Mouse (Mus musculus): Measurements from ENCODE around the gene Hdac7. TPM values are rescaled to one million over a fixed set of nuclear protein-coding genes. Genes with fewer than 3 reads are reported as not detected.

The Hdac7 gene
- total and polyA plus RNA-seq, 2 experiments from 2014 or later, result 21.6 to 29.4 TPM

- DNase-seq (no peak), ATAC-seq (no peak)
- Histone ChIP-seq H3K36me3 (ENCODE audit: insufficient read depth) (no peaks in the 10 kb centered on the region), H3K4me3 (ENCODE audit: low read depth, low read length) (no peak overlapping the region), H3K4me1 (ENCODE audit: insufficient read depth) (no peaks in the 10 kb centered on the region), H3K9me3 (ENCODE audit: low read length) (no peaks in the 10 kb centered on the region), H3K27ac (ENCODE audit: low read depth, low read length) (no peak overlapping the region), H3K4me2 (ENCODE audit: low read depth) (no peak overlapping the region), H3K9ac (no peak overlapping the region), H3K27me3 (ENCODE audit: insufficient read depth, low read length) (no peaks in the 10 kb centered on the region)
- 69% methylated on average over 4 of the region's 4 CpGs for WGBS
- no peak for TF ChIP-seq CTCF (IDR thresholded peaks at IDR 0.05; ENCODE audit: low read depth)
Measured at GRCm38 (mm10) chr15:97839473-97839872, 4.8 kb downstream of the Hdac7 start.

GRCm38 (mm10) chr15:97839012-97839411 lies 5.3 kb downstream of the Hdac7 start:
- no peaks in the 10 kb centered on the region for H3K36me3 ChIP-seq (ENCODE audit: insufficient read depth)
- no peak overlapping the region for H3K9ac ChIP-seq
- no peak for TF ChIP-seq CTCF (IDR thresholded peaks at IDR 0.05; ENCODE audit: low read depth)
- no peak overlapping the region for H3K27ac ChIP-seq (ENCODE audit: low read depth, low read length)
- no peaks in the 10 kb centered on the region for H3K9me3 ChIP-seq (ENCODE audit: low read length)
- H3K4me2 ChIP-seq (ENCODE audit: low read depth), result no peak overlapping the region
- H3K4me3 ChIP-seq (ENCODE audit: low read depth, low read length), result no peak overlapping the region
- no peaks in the 10 kb centered on the region for H3K27me3 ChIP-seq (ENCODE audit: insufficient read depth, low read length)
- no peak for DNase-seq
- H3K4me1 ChIP-seq (ENCODE audit: insufficient read depth), result no peaks in the 10 kb centered on the region
- ATAC-seq, result no peak
- 98% methylated on average over 2 of the region's 2 CpGs for WGBS

GRCm38 (mm10) chr15:97838395-97838794 lies 5.9 kb downstream of the Hdac7 start:
- Histone ChIP-seq H3K4me1 (ENCODE audit: insufficient read depth) (no peaks in the 10 kb centered on the region), H3K27ac (ENCODE audit: low read depth, low read length) (no peak overlapping the region), H3K9me3 (ENCODE audit: low read length) (no peaks in the 10 kb centered on the region), H3K4me2 (ENCODE audit: low read depth) (no peak overlapping the region), H3K4me3 (ENCODE audit: low read depth, low read length) (no peak overlapping the region), H3K9ac (no peak overlapping the region), H3K36me3 (ENCODE audit: insufficient read depth) (no peaks in the 10 kb centered on the region), H3K27me3 (ENCODE audit: insufficient read depth, low read length) (no peaks in the 10 kb centered on the region)
- 70% methylated on average over 4 of the region's 4 CpGs for WGBS
- TF ChIP-seq CTCF (IDR thresholded peaks at IDR 0.05; ENCODE audit: low read depth), result no peak
- no peak for DNase-seq
- no peak for ATAC-seq

- ATAC-seq (peak; percentile 18; the same call in 1 of the 2 replicates), DNase-seq (no peak)
Measured at GRCm38 (mm10) chr15:97837491-97838061, 6.7 kb downstream of the Hdac7 start.

GRCm38 (mm10) chr15:97836894-97837247 lies 7.4 kb downstream of the Hdac7 start:
- Histone ChIP-seq H3K9me3 (ENCODE audit: low read length) (no peaks in the 10 kb centered on the region), H3K27me3 (ENCODE audit: insufficient read depth, low read length) (no peaks in the 10 kb centered on the region), H3K9ac (no peak overlapping the region), H3K4me2 (ENCODE audit: low read depth) (no peak overlapping the region), H3K4me3 (ENCODE audit: low read depth, low read length) (no peak overlapping the region), H3K4me1 (ENCODE audit: insufficient read depth) (0 out of 2 replicates have a peak, but pooled peaks cover 7% of the 10 kb centered on the region), H3K27ac (ENCODE audit: low read depth, low read length) (no peak overlapping the region), H3K36me3 (ENCODE audit: insufficient read depth) (no peaks in the 10 kb centered on the region)
- DNase-seq (no peak), ATAC-seq (no peak)
- 51% methylated on average over 8 of the region's 8 CpGs for WGBS
- TF ChIP-seq CTCF (IDR thresholded peaks at IDR 0.05; ENCODE audit: low read depth), result no peak

More at GRCm38 (mm10) chr15:97837491-97838061, 6.7 kb downstream of the Hdac7 start:
- Histone ChIP-seq H3K4me3 (ENCODE audit: low read depth, low read length) (no peak overlapping the region), H3K9me3 (ENCODE audit: low read length) (no peaks in the 10 kb centered on the region), H3K27ac (ENCODE audit: low read depth, low read length) (no peak overlapping the region; the same call in 1 of the 2 replicates), H3K9ac (no peak overlapping the region), H3K4me2 (ENCODE audit: low read depth) (no peak overlapping the region), H3K36me3 (ENCODE audit: insufficient read depth) (no peaks in the 10 kb centered on the region), H3K27me3 (ENCODE audit: insufficient read depth, low read length) (no peaks in the 10 kb centered on the region), H3K4me1 (ENCODE audit: insufficient read depth) (0 out of 2 replicates have a peak, but pooled peaks cover under 1% of the 10 kb centered on the region)
- WGBS, result 28% methylated on average over 8 of the region's 8 CpGs
- no peak for TF ChIP-seq CTCF (IDR thresholded peaks at IDR 0.05; ENCODE audit: low read depth)

- no peak for ATAC-seq
- Histone ChIP-seq H3K27ac (ENCODE audit: low read depth, low read length) (no peak overlapping the region), H3K9ac (no peak overlapping the region), H3K27me3 (ENCODE audit: insufficient read depth, low read length) (no peaks in the 10 kb centered on the region), H3K9me3 (ENCODE audit: low read length) (no peaks in the 10 kb centered on the region), H3K4me2 (ENCODE audit: low read depth) (no peak overlapping the region), H3K4me1 (ENCODE audit: insufficient read depth) (0 out of 2 replicates have a peak, but pooled peaks cover 7% of the 10 kb centered on the region), H3K36me3 (ENCODE audit: insufficient read depth) (no peaks in the 10 kb centered on the region), H3K4me3 (ENCODE audit: low read depth, low read length) (no peak overlapping the region)
- TF ChIP-seq CTCF (IDR thresholded peaks at IDR 0.05; ENCODE audit: low read depth), result no peak
- 48% methylated on average over 17 of the region's 17 CpGs for WGBS
- no peak for DNase-seq
Measured at GRCm38 (mm10) chr15:97836153-97836893, 8.0 kb downstream of the Hdac7 start.

GRCm38 (mm10) chr15:97832764-97833479 lies 11.4 kb downstream of the Hdac7 start:
- no peaks in the 10 kb centered on the region for H3K27me3 ChIP-seq (ENCODE audit: insufficient read depth, low read length)
- H3K4me3 ChIP-seq (ENCODE audit: low read depth, low read length), result no peak overlapping the region
- H3K4me1 ChIP-seq (ENCODE audit: insufficient read depth), result peaks cover 28% of the 10 kb centered on the region
- ATAC-seq (no peak), DNase-seq (no peak)
- WGBS, result 58% methylated on average over 9 of the region's 9 CpGs
- H3K36me3 ChIP-seq (ENCODE audit: insufficient read depth), result no peaks in the 10 kb centered on the region
- no peaks in the 10 kb centered on the region for H3K9me3 ChIP-seq (ENCODE audit: low read length)
- no peak overlapping the region for H3K27ac ChIP-seq (ENCODE audit: low read depth, low read length)
- no peak overlapping the region for H3K9ac ChIP-seq
- TF ChIP-seq CTCF (IDR thresholded peaks at IDR 0.05; ENCODE audit: low read depth), result no peak
- no peak overlapping the region for H3K4me2 ChIP-seq (ENCODE audit: low read depth)
